Mouse (Mus musculus) midbrain, embryonic 15.5 days (tissue): ENCODE results near the gene Pkp4. TPM values are rescaled to one million over a fixed set of nuclear protein-coding genes. Genes with fewer than 3 reads are reported as not detected.
A peak's percentile ranks its signal among the peaks of the same experiment; 100 is the strongest.

Experiments used
- ATAC-seq: fragments of 200-750 bp; cut with Nextera tagmentation; replicated peaks from 2 replicates; pipeline ENCODE4 v1.8.0; 2017; ENCODE audit warnings: moderate TSS enrichment
- H3K27ac ChIP-seq: fragments of 300-500 bp; sonication (generic); 2 replicates; pipeline ENCODE4 v1.5.1; 2015; ENCODE audit warnings: mild to moderate bottlenecking, inconsistent platforms
- H3K27me3 ChIP-seq: fragments of 300-500 bp; sonication (generic); replicated peaks from 2 replicates; pipeline ENCODE4 v1.6.1; 2015; ENCODE audit warnings: inconsistent platforms
- H3K36me3 ChIP-seq: fragments of 300-500 bp; sonication (generic); replicated peaks from 2 replicates; pipeline ENCODE4 v1.6.1; 2015; ENCODE audit warnings: inconsistent platforms
- H3K4me1 ChIP-seq: fragments of 300-500 bp; sonication (generic); 2 replicates; pipeline ENCODE4 v1.6.1; 2015; ENCODE audit warnings: inconsistent platforms
- H3K4me2 ChIP-seq: fragments of 300-500 bp; sonication (generic); 2 replicates; pipeline ENCODE4 v1.6.1; 2015; ENCODE audit warnings: inconsistent platforms, mild to moderate bottlenecking, moderate library complexity
- H3K4me3 ChIP-seq: fragments of 300-500 bp; sonication (generic); 2 replicates; pipeline ENCODE4 v1.5.1; 2015; ENCODE audit warnings: mild to moderate bottlenecking, inconsistent platforms
- H3K9ac ChIP-seq: fragments of 300-500 bp; sonication (generic); 2 replicates; pipeline ENCODE4 v1.6.1; 2015; ENCODE audit warnings: mild to moderate bottlenecking, inconsistent platforms
- H3K9me3 ChIP-seq: fragments of 300-500 bp; sonication (generic); 2 replicates; pipeline ENCODE4 v1.6.1; 2016; ENCODE audit warnings: inconsistent platforms
- WGBS: fragments of 180-500 bp; shearing (Covaris S2); methylation state at CpG from one replicate; pipeline ENCODE4 v1.1.7; 2015; ENCODE audit warnings: mixed read lengths; 5-methylcytosine and 5-hydroxymethylcytosine counted together
- polyA plus RNA-seq: library from polyadenylated mRNA; unstranded; fragments of >200 nt; fragmentation: Nextera tagmentation; extraction: Ambion mirVana; gene quantifications from 2 replicates; pipeline ENCODE4 v1.2.1, GENCODE M21; 2015

Pkp4 gene
- polyA plus RNA-seq, result 24.8 and 25.8 TPM in 2 replicates

GRCm38 (mm10) chr2:59160605-59160963 lies at the start of gene Pkp4, which contains the start of gene Ccdc148:
Gene Pkp4 (plus strand): TSS chr2:59160850.
Gene Ccdc148 (minus strand): TSS chr2:59160683.
- 0% methylated on average over 22 of the region's 37 CpGs for WGBS
- no peaks in the 10 kb centered on the region for H3K9me3 ChIP-seq
- no peaks in the 10 kb centered on the region for H3K27me3 ChIP-seq
- peak; percentile 98 for ATAC-seq
- H3K9ac ChIP-seq, result peak within 1 kb of the TSS; percentile 80
- peak within 1 kb of the TSS; percentile 81 for H3K4me2 ChIP-seq
- peaks cover 18% of the 10 kb centered on the region for H3K4me1 ChIP-seq
- no peaks in the 10 kb centered on the region for H3K36me3 ChIP-seq
- peak within 1 kb of the TSS; percentile 96 for H3K4me3 ChIP-seq
- H3K27ac ChIP-seq, result peak within 1 kb of the TSS; percentile 86

GRCm38 (mm10) chr2:59129023-59129422 lies 31.6 kb upstream of the Pkp4 start:
- Histone ChIP-seq H3K9me3 (no peaks in the 10 kb centered on the region), H3K9ac (no peak overlapping the region), H3K27ac (no peak overlapping the region), H3K36me3 (no peaks in the 10 kb centered on the region), H3K4me1 (no peaks in the 10 kb centered on the region), H3K4me2 (no peak overlapping the region), H3K27me3 (no peaks in the 10 kb centered on the region), H3K4me3 (no peak overlapping the region)
- ATAC-seq, result no peak
- WGBS, result 87% methylated on average over 7 of the region's 7 CpGs

- no peak overlapping the region for H3K9ac ChIP-seq
- H3K4me2 ChIP-seq, result no peak overlapping the region
- H3K36me3 ChIP-seq, result no peaks in the 10 kb centered on the region
- no peaks in the 10 kb centered on the region for H3K9me3 ChIP-seq
- no peak for ATAC-seq
- no peak overlapping the region for H3K4me3 ChIP-seq
- 89% methylated on average over 8 of the region's 8 CpGs for WGBS
- no peak overlapping the region for H3K27ac ChIP-seq
- H3K4me1 ChIP-seq, result no peaks in the 10 kb centered on the region
- H3K27me3 ChIP-seq, result no peaks in the 10 kb centered on the region
Measured at GRCm38 (mm10) chr2:59129821-59130220, 30.8 kb upstream of the Pkp4 start.

DNA sequence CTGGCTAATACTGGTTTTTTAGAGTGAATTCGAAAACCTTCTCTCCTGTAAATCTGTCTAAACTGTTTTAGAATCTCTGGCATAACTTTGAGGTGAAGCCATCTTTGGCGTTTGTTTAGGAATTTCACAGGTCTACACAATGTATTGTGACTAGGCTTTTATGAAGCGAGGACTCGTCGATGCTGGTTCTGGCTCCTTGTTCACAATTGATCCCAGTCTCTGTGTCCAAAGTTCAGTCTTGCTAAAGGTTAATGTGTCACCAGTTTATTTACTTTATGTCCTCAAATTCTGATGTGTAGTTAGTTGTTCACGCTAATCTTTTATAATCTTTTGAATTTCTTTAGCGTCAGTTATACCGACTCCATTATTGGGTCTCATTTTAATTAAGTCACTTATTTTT lies 29.6 kb upstream of the Pkp4 start:
- Histone ChIP-seq H3K36me3 (no peaks in the 10 kb centered on the region), H3K9me3 (no peaks in the 10 kb centered on the region), H3K27me3 (no peaks in the 10 kb centered on the region), H3K9ac (no peak overlapping the region), H3K4me1 (no peaks in the 10 kb centered on the region), H3K4me3 (no peak overlapping the region), H3K4me2 (no peak overlapping the region), H3K27ac (no peak overlapping the region)
- WGBS, result 91% methylated on average over 8 of the region's 8 CpGs
- ATAC-seq, result no peak

GRCm38 (mm10) chr2:59155428-59155827 lies 5.2 kb upstream of the Pkp4 start:
- H3K9me3 ChIP-seq, result no peaks in the 10 kb centered on the region
- no peaks in the 10 kb centered on the region for H3K27me3 ChIP-seq
- H3K27ac ChIP-seq, result no peak overlapping the region
- H3K4me1 ChIP-seq, result peaks cover 4% of the 10 kb centered on the region
- H3K36me3 ChIP-seq, result no peaks in the 10 kb centered on the region
- no peak overlapping the region for H3K4me2 ChIP-seq
- ATAC-seq, result no peak
- H3K4me3 ChIP-seq, result no peak overlapping the region
- no peak overlapping the region for H3K9ac ChIP-seq

GRCm38 (mm10) chr2:59158117-59158516 lies 2.5 kb upstream of the Pkp4 start:
- no peak overlapping the region for H3K9ac ChIP-seq
- H3K27ac ChIP-seq, result no peak overlapping the region
- peaks cover 12% of the 10 kb centered on the region for H3K4me1 ChIP-seq
- WGBS, result 51% methylated on average over 2 of the region's 2 CpGs
- no peak overlapping the region for H3K4me2 ChIP-seq
- no peaks in the 10 kb centered on the region for H3K9me3 ChIP-seq
- H3K4me3 ChIP-seq, result no peak overlapping the region
- ATAC-seq, result no peak
- no peaks in the 10 kb centered on the region for H3K36me3 ChIP-seq
- no peaks in the 10 kb centered on the region for H3K27me3 ChIP-seq

DNA sequence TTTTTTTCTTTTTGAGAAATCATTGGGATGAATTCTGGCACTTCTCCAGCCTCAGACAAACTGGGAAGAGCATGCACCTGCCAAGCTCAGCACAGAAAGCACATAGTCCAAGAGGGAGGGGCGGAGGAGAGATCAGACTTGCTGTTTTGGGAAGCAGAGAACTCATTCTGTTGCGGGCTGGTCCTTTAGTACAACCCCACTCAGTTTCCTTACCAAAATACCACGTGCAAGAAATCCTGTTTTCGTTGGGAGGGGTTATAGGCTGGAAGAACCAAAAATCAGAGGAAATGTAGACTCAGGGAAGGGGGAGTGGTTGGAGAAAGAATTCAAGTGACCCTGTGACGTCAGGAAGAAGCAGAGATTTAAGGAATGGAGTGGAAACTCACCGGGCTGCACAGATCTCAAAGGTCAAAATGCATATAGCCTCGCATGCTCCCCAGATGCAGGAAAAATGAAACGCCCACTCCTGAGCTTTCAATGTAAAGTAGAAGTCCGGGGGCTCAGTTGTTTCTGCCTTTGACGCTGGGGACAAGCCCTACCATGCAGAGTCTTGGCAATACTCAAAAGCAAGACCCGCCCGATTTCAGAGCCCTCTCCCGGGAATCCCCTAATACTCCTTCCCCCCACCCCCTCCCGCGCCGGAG lies 567 bp upstream of the Pkp4 start:
- Histone ChIP-seq H3K4me1 (peaks cover 18% of the 10 kb centered on the region), H3K9me3 (no peaks in the 10 kb centered on the region), H3K36me3 (no peaks in the 10 kb centered on the region), H3K4me2 (peak overlapping the region; percentile 81), H3K9ac (peak overlapping the region; percentile 42), H3K4me3 (peak overlapping the region; percentile 96), H3K27me3 (no peaks in the 10 kb centered on the region), H3K27ac (peak overlapping the region; percentile 86)
- 1% methylated on average over 16 of the region's 16 CpGs for WGBS
- peak; percentile 48 for ATAC-seq

- peak overlapping the region; percentile 80 for H3K9ac ChIP-seq
- peaks cover 18% of the 10 kb centered on the region for H3K4me1 ChIP-seq
- no peaks in the 10 kb centered on the region for H3K9me3 ChIP-seq
- ATAC-seq, result peak; percentile 61
- no peaks in the 10 kb centered on the region for H3K36me3 ChIP-seq
- H3K4me2 ChIP-seq, result peak overlapping the region; percentile 81
- under 1% methylated on average over 47 of the region's 58 CpGs for WGBS
- no peaks in the 10 kb centered on the region for H3K27me3 ChIP-seq
- H3K4me3 ChIP-seq, result peak overlapping the region; percentile 96
- H3K27ac ChIP-seq, result peak overlapping the region; percentile 86
Measured at GRCm38 (mm10) chr2:59161021-59161440, 381 bp downstream of the Pkp4 start.

GRCm38 (mm10) chr2:59161441-59162284 lies 1.0 kb downstream of the Pkp4 start:
- no peaks in the 10 kb centered on the region for H3K27me3 ChIP-seq
- peak overlapping the region; percentile 86 for H3K27ac ChIP-seq
- peak overlapping the region; percentile 80 for H3K9ac ChIP-seq
- peak overlapping the region; percentile 96 for H3K4me3 ChIP-seq
- peak; percentile 68 for ATAC-seq
- WGBS, result under 1% methylated on average over 74 of the region's 74 CpGs
- H3K9me3 ChIP-seq, result no peaks in the 10 kb centered on the region
- H3K4me2 ChIP-seq, result peak overlapping the region; percentile 81
- H3K36me3 ChIP-seq, result no peaks in the 10 kb centered on the region
- peaks cover 18% of the 10 kb centered on the region for H3K4me1 ChIP-seq

- Histone ChIP-seq H3K36me3 (no peaks in the 10 kb centered on the region), H3K9me3 (no peaks in the 10 kb centered on the region), H3K4me3 (peak overlapping the region; percentile 96), H3K4me2 (peak overlapping the region; percentile 81), H3K27me3 (no peaks in the 10 kb centered on the region), H3K4me1 (peaks cover 18% of the 10 kb centered on the region), H3K27ac (peak overlapping the region; percentile 86), H3K9ac (no peak overlapping the region)
- ATAC-seq, result no peak
- 24% methylated on average over 8 of the region's 8 CpGs for WGBS
Measured at GRCm38 (mm10) chr2:59162285-59162600, 1.6 kb downstream of the Pkp4 start.

DNA sequence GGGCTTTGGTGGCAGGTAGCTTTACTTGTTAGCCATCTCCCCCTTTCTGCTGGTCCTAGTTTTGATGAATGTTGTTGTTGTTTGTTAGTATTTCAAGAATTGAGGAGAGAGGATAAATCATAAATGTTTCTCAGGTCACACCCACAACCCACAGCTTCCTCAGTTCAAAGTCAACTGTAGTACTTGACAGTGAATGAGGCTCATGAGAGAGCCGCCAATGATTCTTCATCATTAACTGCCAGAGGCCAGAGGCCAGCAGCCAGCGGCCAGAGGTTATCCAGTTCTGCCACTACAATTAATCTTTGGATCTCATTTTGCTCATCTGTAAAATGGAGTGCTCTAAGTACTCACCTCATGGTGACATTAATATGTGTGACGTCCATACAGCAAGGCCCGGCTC lies 6.3 kb downstream of the Pkp4 start:
- no peaks in the 10 kb centered on the region for H3K36me3 ChIP-seq
- 86% methylated on average over 4 of the region's 4 CpGs for WGBS
- no peaks in the 10 kb centered on the region for H3K27me3 ChIP-seq
- ATAC-seq, result no peak
- no peak overlapping the region for H3K4me3 ChIP-seq
- no peak overlapping the region for H3K27ac ChIP-seq
- no peaks in the 10 kb centered on the region for H3K9me3 ChIP-seq
- H3K9ac ChIP-seq, result no peak overlapping the region
- peaks cover 14% of the 10 kb centered on the region for H3K4me1 ChIP-seq
- no peak overlapping the region for H3K4me2 ChIP-seq

- no peaks in the 10 kb centered on the region for H3K27me3 ChIP-seq
- 88% methylated on average over 4 of the region's 4 CpGs for WGBS
- no peaks in the 10 kb centered on the region for H3K36me3 ChIP-seq
- no peak overlapping the region for H3K4me2 ChIP-seq
- no peak for ATAC-seq
- no peaks in the 10 kb centered on the region for H3K9me3 ChIP-seq
- H3K27ac ChIP-seq, result no peak overlapping the region
- peaks cover 9% of the 10 kb centered on the region for H3K4me1 ChIP-seq
- H3K4me3 ChIP-seq, result no peak overlapping the region
- H3K9ac ChIP-seq, result no peak overlapping the region
Measured at GRCm38 (mm10) chr2:59167830-59168229, 7.2 kb downstream of the Pkp4 start.
